14 mouse cellular contexts compared by ENCODE assay signal in the genomic region with DNA sequence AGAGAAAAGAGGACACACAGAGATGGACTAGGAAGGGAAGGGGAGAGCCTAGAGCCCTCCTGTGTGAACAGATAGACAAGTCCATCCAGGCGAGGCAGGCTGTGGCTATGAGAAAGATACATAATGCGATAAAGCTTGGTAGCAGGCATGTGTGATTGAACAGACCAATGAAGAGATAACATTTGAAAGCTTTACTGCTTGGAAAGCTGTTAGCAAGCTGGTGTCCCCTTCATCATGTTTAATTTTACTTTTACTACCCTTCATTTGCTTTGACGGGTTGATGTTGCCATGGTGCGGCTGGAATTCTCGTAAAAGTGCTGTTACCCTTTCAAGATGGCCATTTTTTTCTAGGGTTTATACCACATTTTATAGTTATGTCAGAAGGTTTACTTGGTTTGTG.
DNase-seq lines count a peak whose midpoint lies in the region; ATAC-seq lines count a peak whose summit lies in the region.
"Had no signal": no experiment of that assay in that cellular context is flagged by ENCODE, and none has a peak within 500 bp of the region (broad histone marks: within the 10 kb centered on the region; RNA-seq: fewer than 3 reads in every experiment).

No protein-coding gene starts in this region.

- WGBS in heart, embryonic 10.5 days: 69% methylated on average over 5 of the region's 5 CpGs
- 27% methylated on average over 5 of the region's 5 CpGs for WGBS in kidney, embryonic 15.5 days
- WGBS in heart, embryonic 16.5 days: 71% methylated on average over 5 of the region's 5 CpGs

- ATAC-seq in kidney, embryonic 15.5 days (replicated peaks; ENCODE audit: low FRiP score): no peak
- 0 out of 2 replicates have a peak, but pooled peaks have one; percentile 29 for ATAC-seq in heart, embryonic 16.5 days (replicated peaks; ENCODE audit: extremely low read depth, insufficient read depth, low FRiP score)
- ATAC-seq: forebrain, embryonic 15.5 days had no signal

- H3K36me3 ChIP-seq in heart, embryonic 10.5 days: no peaks in the 10 kb centered on the region
- H3K36me3 ChIP-seq in kidney, embryonic 15.5 days: no peaks in the 10 kb centered on the region
- no peaks in the 10 kb centered on the region for H3K36me3 ChIP-seq in heart, embryonic 16.5 days (ENCODE audit: control insufficient read depth, insufficient read depth)
- H3K36me3 ChIP-seq: forebrain, embryonic 15.5 days; liver, embryonic 13.5 days; midbrain, embryonic 10.5 days; neural tube, embryonic 15.5 days had no signal

- DNase-seq in heart, embryonic 10.5 days (ENCODE audit: low spot score): no peak
- no peak for DNase-seq in heart, adult 8-10 months (ENCODE audit: low spot score)
- DNase-seq in kidney, adult 9 months: no peak
- peak; percentile 32 for DNase-seq in mesoderm, embryonic 11.5 days (ENCODE audit: low read depth, low spot score)
- DNase-seq in liver: no peak
- DNase-seq in lung, postnatal 25 days (ENCODE audit: low spot score): no peak
- DNase-seq: cerebellum, adult 11-12 months; liver, embryonic 13.5 days; right cerebral cortex, postnatal 4 days had no signal

- no peak overlapping the region for H3K9ac ChIP-seq in kidney, embryonic 15.5 days
- peak overlapping the region; percentile 25; the same call in 1 of the 2 replicates for H3K9ac ChIP-seq in heart, embryonic 16.5 days (ENCODE audit: low read length)
- H3K9ac ChIP-seq: forebrain, embryonic 15.5 days; liver, embryonic 13.5 days; neural tube, embryonic 15.5 days had no signal

- peaks cover 14% of the 10 kb centered on the region; the same call in 1 of the 2 replicates for H3K4me1 ChIP-seq in heart, embryonic 10.5 days
- H3K4me1 ChIP-seq in kidney, embryonic 15.5 days: no peaks in the 10 kb centered on the region
- peaks cover 10% of the 10 kb centered on the region for H3K4me1 ChIP-seq in heart, embryonic 16.5 days (ENCODE audit: control insufficient read depth, insufficient read depth, low read length)
- H3K4me1 ChIP-seq: forebrain, embryonic 15.5 days; liver, embryonic 13.5 days; midbrain, embryonic 10.5 days; neural tube, embryonic 15.5 days had no signal

- H3K27me3 ChIP-seq in heart, embryonic 10.5 days (ENCODE audit: insufficient read depth, poor library complexity, severe bottlenecking): no peaks in the 10 kb centered on the region
- no peaks in the 10 kb centered on the region for H3K27me3 ChIP-seq in kidney, embryonic 15.5 days
- H3K27me3 ChIP-seq in heart, embryonic 16.5 days (ENCODE audit: control insufficient read depth, insufficient read depth, low read length): no peaks in the 10 kb centered on the region
- H3K27me3 ChIP-seq: forebrain, embryonic 15.5 days; liver, embryonic 13.5 days; neural tube, embryonic 15.5 days had no signal

- no peaks in the 10 kb centered on the region for H3K9me3 ChIP-seq in heart, embryonic 10.5 days
- no peaks in the 10 kb centered on the region for H3K9me3 ChIP-seq in kidney, embryonic 15.5 days (replicated peaks)
- no peaks in the 10 kb centered on the region for H3K9me3 ChIP-seq in heart, embryonic 16.5 days (replicated peaks; ENCODE audit: control insufficient read depth, low read length)
- H3K9me3 ChIP-seq: forebrain, embryonic 15.5 days; liver, embryonic 13.5 days; midbrain, embryonic 10.5 days; neural tube, embryonic 15.5 days had no signal

- peak overlapping the region; percentile 89 for H3K27ac ChIP-seq in heart, embryonic 10.5 days
- H3K27ac ChIP-seq in kidney, embryonic 15.5 days: 0 out of 2 replicates have a peak overlapping the region, but pooled peaks have one; percentile 7
- H3K27ac ChIP-seq in heart, embryonic 16.5 days (ENCODE audit: low read length): peak overlapping the region; percentile 94
- H3K27ac ChIP-seq: forebrain, embryonic 15.5 days; liver, embryonic 13.5 days; midbrain, embryonic 10.5 days; neural tube, embryonic 15.5 days had no signal

- no peak overlapping the region for H3K4me2 ChIP-seq in kidney, embryonic 15.5 days
- H3K4me2 ChIP-seq in heart, embryonic 16.5 days (ENCODE audit: low read depth, low read length): peak overlapping the region; percentile 31; the same call in 1 of the 2 replicates
- H3K4me2 ChIP-seq: forebrain, embryonic 15.5 days; liver, embryonic 13.5 days; neural tube, embryonic 15.5 days had no signal

- H3K4me3 ChIP-seq in heart, embryonic 10.5 days: no peak overlapping the region
- H3K4me3 ChIP-seq in kidney, embryonic 15.5 days (replicated peaks): no peak overlapping the region
- no peak overlapping the region for H3K4me3 ChIP-seq in heart, embryonic 16.5 days (ENCODE audit: low read length)
- H3K4me3 ChIP-seq: forebrain, embryonic 15.5 days; liver, embryonic 13.5 days; midbrain, embryonic 10.5 days; neural tube, embryonic 15.5 days had no signal

Comparison
In these comparisons a context has a peak if more than half of its experiments do, and no peak if none do; other contexts are left out.
1. H3K27ac ChIP-seq: peak in every context shown above with its lines; median percentile 94 in heart, embryonic 16.5 days; 89 in heart, embryonic 10.5 days; 7 in kidney, embryonic 15.5 days.